Mouse (Mus musculus) A20 (cell line): Measurements from ENCODE around the gene Prdm10.

Experiments
- DNase-seq: peaks from one replicate; pipeline ENCODE4 v3.0.0-alpha.2; 2011; ENCODE audit warnings: low read depth, low spot score

Gene Prdm10

DNA sequence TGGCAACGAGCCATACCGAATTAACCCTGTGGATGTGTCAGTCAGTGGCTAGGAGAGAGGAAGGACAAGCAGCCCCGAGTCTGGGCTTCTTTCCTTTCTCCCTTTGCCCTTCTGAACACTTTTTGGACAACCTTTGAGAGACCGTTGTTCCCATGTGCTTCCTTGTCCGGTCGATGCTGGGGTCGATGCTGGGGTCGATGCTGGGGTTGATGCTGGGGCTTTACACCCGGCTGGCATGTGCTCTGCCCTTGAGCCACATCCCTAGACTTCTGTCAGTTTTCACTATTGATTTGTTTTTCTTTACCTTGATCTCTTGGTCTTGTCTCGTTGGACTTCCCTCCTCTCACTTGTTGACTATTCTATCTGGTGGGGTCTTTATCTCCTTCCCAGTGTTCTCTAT is 73.2 kb downstream of the Prdm10 start:
- no peak for DNase-seq

DNA sequence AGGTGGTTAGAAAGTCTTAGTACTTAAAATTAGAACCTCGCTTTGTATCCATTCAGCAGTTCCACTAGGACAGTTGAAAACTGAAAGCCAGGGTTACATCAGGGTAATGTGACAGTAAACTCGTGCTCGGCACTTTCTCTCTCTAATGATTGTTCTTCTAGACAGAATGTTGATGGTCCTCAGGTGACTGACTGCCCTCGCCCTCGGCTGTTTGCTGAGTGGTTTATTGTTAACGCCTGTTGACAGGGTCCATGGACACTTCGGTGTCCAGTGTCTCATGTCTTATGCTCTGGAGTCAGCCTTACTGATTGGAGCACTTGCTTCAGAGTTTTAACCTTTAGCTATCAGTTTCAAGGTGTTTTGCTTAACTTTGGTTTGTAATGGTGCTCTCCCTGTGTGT is 73.7 kb downstream of the Prdm10 start:
- no peak for DNase-seq

DNA sequence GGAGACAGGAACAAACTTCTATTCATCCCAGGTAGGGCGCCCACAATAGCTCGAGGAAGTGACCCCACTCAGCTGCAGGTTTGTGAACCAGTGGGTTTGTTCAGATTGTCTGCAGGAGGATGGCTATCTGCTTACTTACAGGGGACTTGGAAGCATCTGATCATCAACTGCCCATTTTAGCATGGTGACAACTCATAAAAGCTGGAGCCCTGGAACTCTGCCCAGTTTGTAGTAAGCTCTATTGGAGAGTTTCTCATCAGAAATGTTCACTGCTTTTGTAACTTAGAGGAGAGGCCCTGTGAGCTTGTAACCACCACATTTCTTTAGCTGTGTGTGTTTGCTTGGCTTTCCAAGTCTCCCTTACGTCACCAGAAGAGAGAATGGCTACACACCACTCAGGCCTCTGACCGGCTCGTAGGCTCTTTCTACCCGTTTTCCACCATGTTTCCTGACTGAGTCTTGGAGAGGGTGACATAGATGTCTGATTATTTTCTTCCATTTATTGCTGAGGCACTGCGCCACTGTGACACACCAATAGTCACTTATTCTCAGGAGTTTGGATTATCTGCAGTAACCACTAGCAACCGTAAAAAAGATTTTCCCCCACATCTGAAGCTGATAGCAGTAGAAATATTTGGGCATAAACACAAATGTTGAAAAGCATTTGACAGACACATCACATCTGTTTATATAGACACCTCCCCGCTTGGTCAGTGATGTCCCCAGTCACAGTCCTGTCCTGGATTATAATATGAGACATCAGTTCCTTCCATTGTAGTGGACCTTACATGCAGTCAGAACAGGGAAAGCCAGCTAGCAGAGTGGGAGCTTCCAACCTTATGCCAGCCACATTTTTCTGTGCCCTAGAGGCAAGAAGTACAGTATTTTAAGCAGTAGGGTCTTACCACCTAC is 83.6 kb downstream of the Prdm10 start:
- no peak for DNase-seq

DNA sequence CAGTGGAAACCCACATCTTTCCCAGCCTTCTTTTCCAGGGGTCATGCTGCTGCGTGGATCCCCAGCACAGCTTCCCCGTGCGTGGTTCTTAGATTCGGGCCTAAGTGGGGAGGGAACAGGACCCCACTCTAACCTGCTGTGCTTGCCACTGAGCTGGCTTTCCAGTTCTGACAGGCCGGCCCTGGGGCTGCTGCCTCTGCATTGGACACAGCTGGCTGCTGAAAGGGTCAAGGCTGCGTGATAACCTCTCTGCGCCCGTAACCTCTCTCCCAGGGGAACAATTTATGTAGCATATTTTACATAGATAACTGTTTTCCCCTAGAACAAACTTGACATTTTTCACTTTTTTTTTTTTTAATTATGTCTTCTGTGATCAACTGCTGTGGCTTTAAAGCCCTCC is 84.7 kb downstream of the Prdm10 start:
- DNase-seq = no peak

DNA sequence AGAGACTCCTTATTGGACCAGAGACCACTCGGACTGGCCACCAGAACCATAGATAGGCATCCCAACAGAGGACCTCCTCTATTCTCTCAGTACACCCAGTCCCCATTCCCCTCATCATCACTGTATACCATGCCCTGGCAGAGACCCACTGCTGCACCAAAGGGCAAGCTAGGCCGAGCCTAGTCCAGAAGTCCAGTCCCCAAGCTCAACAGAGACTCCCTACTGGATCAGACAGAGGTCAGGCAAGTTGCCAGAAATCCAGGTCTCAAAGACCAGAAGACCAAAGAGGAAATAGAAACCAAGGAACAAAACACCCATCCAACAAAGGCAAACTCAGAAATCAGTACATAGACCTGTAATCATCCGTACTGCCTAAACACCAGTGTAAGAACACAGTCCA is 91.4 kb downstream of the Prdm10 start:
- no peak for DNase-seq

DNA sequence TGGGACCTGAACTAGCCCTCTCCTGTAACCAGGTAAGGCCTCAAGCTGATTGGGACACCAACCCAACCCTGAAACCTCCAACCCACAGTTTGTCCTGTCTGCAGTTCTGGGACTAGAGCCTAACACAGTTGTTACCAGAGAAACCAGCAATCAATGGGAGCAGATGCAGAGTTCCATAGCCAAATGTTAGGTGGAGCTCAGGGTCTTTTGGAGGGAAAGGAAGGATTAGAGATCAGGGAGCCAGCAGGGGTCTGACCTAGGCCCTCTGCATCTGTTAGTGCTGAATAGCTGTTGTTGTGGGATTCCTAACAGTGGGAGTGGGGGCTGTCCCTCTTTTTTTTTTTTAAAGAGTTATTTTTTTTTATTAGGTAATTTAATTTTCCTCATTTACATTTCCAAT is 96.3 kb downstream of the Prdm10 start:
- DNase-seq = no peak

DNA sequence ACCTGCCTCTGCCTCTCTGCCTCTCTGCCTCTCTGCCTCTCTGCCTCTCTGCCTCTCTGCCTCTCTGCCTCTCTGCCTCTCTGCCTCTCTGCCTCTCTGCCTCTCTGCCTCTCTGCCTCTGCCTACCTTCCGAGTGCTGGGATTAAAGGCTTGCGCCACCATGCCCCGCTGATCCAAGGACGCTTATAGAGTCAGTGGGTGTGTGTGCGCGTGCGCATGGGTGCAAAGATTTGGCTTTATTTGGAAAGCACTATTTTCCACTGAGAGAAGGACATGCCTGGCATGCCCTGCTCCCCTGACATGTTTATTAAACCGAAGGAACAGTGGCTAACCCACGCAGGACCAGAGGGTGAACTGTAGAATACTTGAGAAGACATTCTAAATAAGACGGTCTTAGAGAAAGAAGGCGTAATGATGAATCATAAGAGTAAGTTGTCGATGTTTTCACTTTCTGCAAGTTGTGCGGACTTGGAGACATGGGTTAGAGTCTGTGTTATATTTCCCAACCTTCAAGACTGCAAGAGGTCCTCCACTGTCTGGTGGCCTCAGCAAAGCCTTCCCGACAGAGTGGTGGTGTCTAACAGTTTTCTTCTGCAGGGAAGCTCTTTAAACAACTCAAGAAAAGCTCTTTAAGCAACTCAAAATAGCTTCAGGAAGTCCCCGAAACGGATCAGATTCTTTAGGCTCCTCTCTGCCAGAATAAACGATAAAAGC is 104.6 kb downstream of the Prdm10 start:
- DNase-seq = peak; percentile 61

DNA sequence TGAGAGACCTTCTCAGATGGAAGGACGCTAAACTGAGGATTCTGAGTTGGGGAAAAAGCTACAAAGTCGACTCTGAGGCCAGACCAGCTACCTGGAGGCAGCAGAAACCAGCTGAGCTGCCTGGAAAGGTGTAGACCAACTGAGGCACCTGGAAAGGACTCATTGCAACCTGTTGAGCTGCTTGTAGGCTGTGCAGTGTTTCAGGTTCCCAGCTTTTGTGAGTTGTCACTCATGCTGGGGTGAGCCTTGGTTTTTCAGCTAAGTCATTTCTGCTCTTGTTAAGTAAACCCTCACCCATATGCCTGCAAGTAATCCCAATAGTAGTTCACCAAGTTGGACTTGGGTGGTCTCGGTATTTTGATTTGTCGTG is 105.1 kb downstream of the Prdm10 start:
- DNase-seq = no peak

DNA sequence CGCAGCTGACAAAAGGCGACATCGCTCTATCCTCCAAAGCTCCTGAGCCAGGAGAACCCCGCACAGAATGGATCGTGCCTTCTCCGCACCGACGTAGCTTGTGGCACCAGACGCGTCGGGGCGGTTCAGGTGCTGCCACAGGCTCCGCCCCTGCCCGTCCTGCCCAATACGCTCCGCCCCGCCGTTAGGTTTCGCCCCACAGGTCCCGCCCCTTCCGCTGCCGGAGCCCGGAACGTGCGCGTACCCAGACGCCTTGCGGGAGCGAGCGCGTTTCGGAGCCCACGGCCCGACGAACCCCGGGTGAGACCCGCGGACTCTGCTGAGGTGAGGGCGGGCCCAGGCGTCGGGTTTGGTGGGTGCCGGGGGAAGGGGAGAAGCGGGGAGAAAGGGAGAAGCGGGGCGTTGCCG is 105.6 kb downstream of the Prdm10 start, which contains the start of gene Nfrkb:
TSS of gene Nfrkb (plus strand) at position 246 of the 408 bp plus-strand sequence.
- peak; percentile 96 for DNase-seq

DNA sequence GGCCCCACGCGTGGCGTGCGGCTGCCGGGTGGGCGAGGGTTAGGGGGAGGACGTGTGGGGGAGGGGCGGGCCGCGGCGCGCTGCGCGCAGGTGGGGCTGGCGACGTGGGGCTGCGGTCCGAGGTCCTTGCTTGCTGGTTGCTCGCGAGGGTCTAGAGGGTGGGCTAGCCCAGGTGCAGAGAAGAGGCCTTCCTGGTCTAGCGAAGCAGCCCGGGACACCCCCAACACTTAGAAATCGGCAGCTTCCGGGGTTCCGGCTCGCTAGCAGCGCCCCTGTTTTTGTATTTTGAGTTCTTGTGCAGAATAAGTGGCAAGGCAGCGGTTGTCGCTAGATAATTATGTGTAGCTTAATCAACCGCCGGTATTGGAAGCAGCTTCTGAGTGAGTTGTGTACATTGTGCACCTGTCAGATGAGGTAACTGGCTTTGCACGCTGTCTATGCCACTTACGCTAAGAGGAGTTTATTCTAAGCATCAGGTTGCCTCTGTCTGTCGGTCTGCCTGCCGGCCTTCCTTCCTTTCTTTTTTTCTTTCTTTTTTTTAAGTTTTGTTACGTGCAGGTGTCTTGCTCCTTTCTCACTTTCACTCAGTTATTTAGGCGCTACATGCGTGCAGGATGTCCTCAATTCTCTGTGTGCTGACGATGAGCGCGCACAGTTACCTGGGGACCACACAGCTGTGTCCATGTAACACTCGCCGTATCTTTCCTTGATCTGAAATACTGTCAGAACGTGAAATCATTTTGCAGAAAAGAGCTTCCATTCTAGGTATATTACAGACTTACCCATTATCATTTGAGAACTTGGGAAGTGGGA is 106.2 kb downstream of the Prdm10 start:
- peak; percentile 77 for DNase-seq

DNA sequence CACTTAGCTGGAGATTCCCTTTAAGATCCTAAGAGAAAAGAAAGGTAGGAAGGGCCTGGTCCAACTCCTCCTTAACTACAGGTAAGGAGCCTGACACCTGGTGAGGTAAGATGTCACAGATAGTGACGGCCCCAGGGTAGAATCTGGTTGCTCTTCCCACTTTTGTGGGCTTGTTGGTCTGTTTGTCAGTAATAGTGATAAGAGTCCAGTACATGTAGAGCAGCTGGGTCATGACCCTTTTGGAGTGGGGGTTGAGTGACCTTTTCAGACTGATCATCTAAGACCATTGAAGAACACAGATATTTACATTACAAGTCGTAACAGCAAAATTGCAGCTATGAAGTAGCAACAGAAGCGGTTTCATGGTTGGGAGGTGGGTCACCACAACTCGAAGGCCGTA is 106.9 kb downstream of the Prdm10 start:
- DNase-seq = no peak

DNA sequence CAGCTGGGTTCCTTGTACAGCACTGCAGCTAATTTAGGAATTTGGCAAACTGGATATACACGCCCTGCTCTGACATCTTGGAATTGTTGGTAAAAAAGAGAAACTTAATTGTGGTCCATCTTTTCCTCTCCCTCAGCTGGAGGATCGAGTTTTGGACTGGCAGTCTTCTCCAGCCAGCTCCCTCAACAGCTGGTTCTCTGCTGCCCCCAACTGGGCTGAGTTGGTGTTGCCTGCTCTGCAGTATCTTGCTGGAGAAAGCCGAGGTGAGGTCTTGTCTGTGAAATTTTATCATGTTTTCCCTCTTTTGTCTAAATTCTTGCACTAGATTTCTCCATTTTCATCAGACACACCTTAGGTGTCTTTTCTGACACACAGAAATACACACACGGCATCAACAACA is 120.1 kb downstream of the Prdm10 start:
- DNase-seq = peak; percentile 62

DNA sequence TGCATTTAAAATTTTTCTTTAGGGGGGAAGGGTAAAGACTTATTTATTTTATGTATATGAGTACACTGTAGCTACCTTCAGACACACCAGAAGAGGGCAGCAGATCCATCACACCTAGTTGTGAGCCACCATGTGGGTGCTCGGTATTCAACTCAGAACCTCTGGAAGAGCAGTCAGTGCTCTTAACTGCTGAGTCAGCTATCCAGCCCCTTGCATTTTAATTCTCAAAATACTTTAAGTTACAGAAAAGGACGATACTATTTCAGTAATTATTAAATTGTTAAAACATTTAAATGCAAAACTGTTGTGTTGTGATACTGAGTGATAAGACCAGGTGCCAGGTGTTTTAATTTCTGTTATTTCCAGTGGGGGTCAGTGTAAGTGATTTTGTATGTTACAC is 124.0 kb downstream of the Prdm10 start:
- DNase-seq = no peak

DNA sequence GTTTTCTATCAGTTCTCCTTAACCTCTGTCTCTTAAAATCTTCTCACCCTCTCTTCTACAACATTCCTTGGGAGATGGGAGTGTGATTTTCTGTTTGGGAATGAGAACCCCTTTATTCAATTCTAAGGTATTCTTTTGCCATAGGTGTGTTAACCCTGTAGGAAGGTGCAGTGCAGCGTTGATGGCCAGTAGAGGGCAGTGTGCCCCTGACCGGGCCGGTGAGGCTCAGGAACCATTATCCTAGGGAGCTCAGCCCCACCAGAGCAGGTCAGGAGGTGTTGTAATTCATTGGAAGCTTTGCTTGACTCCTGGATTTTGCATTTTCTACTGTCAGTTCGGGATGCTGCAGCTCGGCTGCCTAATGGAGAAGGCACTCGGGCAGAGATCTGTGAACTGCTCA is 124.9 kb downstream of the Prdm10 start:
- peak; percentile 47 for DNase-seq

DNA sequence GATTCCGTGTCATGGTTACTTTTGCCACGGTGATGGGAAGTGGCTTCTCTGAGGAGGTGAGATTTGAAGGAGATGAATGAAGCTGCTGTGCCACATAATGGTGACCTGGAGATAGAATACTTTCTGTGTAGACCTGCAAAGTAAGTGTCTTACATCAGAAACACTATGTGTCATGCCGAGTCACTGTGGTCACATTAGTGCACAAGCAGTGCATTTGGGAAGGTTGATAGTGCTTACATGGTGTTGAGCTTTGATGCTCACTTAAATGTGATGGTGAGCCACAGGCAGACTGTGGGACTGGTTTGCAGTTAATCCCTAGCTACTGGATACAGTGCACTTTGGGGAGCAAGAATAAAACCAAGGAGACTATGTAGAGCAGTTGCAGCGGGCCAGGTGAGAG is 131.8 kb downstream of the Prdm10 start:
- no peak for DNase-seq

DNA sequence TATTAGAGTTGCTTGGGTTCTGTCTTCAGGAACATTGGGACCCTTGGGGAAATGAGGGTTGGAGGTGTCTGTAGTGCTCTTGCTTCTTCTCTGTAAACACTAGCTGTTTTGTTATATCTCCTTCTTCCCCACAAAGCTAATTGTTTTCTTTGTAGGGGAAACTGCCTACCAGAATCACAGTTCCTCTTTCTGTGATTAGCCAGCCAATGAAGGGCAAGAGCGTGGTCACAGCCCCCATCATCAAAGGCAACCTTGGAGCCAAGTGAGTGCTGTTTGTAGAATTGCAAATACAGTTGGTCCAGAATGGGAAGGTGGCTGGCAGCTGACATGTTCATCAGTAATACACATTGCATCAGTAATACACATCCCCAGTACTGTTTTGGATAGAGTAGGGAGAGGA is 138.5 kb downstream of the Prdm10 start:
- DNase-seq = peak; percentile 85

DNA sequence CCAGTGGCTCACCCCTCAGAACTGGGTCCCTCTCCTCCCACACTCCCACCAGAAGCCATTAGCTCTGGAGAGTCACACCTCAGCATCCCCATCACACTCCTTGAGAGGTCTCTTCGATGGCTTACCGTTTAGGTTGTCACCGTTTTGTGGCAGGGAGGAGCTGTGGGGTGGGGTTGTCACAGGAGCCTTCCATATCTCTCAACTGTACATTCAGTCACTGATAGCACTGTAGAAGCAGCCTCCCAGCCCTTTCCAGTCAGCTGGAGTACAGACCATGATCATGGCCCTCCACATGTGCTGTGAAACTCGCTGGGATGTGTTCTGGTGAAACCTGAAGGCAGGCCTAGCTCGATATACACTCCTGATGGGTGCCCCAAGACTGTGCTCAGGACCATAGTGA is 141.8 kb downstream of the Prdm10 start:
- DNase-seq = no peak

DNA sequence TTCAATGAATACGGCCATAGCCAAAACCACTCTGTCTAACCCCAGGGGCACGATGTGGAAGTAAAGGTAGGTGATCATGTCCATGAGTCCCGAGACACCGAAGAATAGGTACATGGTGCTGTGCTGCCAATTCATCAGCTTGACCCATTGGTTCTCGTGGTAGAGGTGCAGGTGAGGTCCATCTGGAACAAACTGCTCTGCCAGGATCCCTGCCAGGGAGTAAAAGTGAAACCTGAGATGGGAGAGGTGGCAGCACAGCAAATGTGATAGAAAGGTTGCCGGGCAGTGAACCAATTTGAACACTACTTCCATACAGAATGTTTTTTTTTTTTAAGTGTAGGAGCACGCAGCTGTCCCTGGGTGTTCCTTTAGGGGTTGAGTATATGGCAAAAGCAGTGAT is 148.6 kb downstream of the Prdm10 start:
- no peak for DNase-seq

DNA sequence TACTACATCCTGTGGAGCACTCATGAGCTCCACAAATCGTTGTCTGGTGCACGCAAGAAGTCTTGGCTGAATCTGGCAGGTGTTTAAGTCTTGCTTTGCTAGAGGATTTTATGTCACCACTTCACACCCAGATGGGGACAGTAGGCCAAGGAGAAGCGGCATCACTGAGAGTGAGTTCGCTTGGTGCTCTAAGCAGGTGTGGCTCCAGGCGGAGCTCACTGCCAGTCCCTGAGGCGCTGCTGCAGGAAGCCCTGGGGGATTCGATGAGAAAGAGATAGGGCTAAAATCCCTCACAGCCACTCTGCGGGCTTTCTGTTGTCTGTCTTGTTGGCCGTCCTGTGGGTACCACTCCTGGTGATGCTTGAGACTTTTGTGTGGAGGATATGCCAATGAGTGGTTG is 149.7 kb downstream of the Prdm10 start:
- DNase-seq = no peak
